Mouse (Mus musculus) midbrain, embryonic 11.5 days (tissue): ENCODE measurements at regions not wholly inside any gene's neighbourhood (a gene's known extent, or its start where the extent isn't known, plus 50 kb on each side); places are given as distances from the start of the nearest gene placed in this dataset.

Experiments used
- ATAC-seq: fragments of 200-750 bp; cut with Nextera tagmentation; 2 replicates; pipeline ENCODE4 v1.8.0; 2017; ENCODE audit warnings: moderate TSS enrichment, moderate library complexity; ENCODE audit not compliant: low FRiP score
- DNase-seq: peaks from one replicate; pipeline ENCODE4 v3.0.0; 2015; ENCODE audit warnings: low spot score; ENCODE audit errors: missing footprints
- H3K27ac ChIP-seq: fragments of 300-500 bp; sonication (generic); 2 replicates; pipeline ENCODE4 v1.5.1; 2014; ENCODE audit warnings: low read depth, low read length
- H3K27me3 ChIP-seq: fragments of 300-500 bp; sonication (generic); 2 replicates; pipeline ENCODE4 v1.6.1; 2014; ENCODE audit warnings: mild to moderate bottlenecking, low read length, moderate library complexity, mixed read lengths; ENCODE audit not compliant: control insufficient read depth, insufficient read depth
- H3K36me3 ChIP-seq: fragments of 300-500 bp; sonication (generic); 2 replicates; pipeline ENCODE4 v1.6.1; 2014; ENCODE audit warnings: mild to moderate bottlenecking, low read length, moderate library complexity, mixed read lengths; ENCODE audit not compliant: control insufficient read depth, insufficient read depth
- H3K4me1 ChIP-seq: fragments of 300-500 bp; sonication (generic); 2 replicates; pipeline ENCODE4 v1.6.1; 2014; ENCODE audit warnings: low read length; ENCODE audit not compliant: control insufficient read depth, insufficient read depth
- H3K4me2 ChIP-seq: fragments of 300-500 bp; sonication (generic); 2 replicates; pipeline ENCODE4 v1.6.1; 2014; ENCODE audit warnings: mild to moderate bottlenecking, moderate library complexity
- H3K4me3 ChIP-seq: fragments of 300-500 bp; sonication (generic); 2 replicates; pipeline ENCODE4 v1.5.1; 2014; ENCODE audit warnings: low read depth, low read length
- H3K9ac ChIP-seq: fragments of 300-500 bp; sonication (generic); 2 replicates; pipeline ENCODE4 v1.6.1; 2014; ENCODE audit warnings: low read length
- H3K9me3 ChIP-seq: fragments of 300-500 bp; sonication (generic); 2 replicates; pipeline ENCODE4 v1.6.1; 2016; ENCODE audit warnings: low read length; ENCODE audit not compliant: control insufficient read depth
- WGBS: fragments of 180-500 bp; shearing (Covaris S2); extraction: QIAGEN DNeasy Blood & Tissue Kit; methylation state at CpG from one replicate; pipeline ENCODE4 v1.1.7; 2014; 5-methylcytosine and 5-hydroxymethylcytosine counted together

DNA sequence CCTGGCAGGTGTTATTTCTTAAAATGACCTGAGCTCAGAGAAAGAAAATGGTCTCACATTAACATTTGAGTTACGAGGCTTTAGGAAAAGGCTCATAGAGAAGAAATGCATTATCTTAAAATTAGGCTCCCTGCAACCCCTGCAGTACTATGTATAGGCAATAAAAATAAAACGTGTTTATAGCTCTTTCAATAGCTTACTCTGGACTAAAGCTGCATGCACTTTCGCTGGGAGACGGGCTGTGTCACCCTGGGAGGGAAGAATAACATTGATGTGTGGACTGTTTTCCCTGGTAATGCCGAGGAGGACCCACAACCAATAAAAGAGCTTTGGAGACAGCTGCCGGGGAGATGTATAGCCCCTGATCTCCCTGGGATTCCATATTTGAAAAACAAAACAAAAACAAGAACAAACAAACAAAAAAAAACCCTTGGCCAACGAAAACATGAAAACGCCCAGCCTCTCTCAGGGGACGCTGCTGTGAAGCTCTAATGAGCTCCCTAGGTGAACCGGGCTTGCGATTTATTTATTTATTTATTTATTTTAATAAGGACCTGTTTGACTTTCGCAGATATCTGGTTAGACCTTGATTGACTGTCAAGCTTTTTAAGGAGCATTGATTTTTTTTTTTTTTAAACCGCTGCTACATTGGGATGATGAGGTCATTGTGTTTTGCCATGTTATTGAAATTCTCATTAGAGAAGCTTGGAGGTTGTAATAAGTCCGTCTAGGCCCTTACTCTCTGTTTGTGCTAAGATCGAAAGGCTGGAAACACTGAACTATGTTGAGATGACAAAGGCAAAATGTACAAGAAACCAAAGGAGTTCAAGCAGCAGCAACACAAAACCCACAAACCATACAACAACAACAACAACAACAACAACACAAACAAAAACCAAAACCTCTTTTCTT lies 228.3 kb upstream of the Slc30a5 start:
- no peak overlapping the region for H3K4me3 ChIP-seq
- no peaks in the 10 kb centered on the region for H3K4me1 ChIP-seq
- H3K9ac ChIP-seq = no peak overlapping the region
- peak overlapping the region; percentile 1; the same call in 1 of the 2 replicates for H3K27ac ChIP-seq
- DNase-seq (no peak), ATAC-seq (no peak)
- no peak overlapping the region for H3K4me2 ChIP-seq
- H3K36me3 ChIP-seq = no peaks in the 10 kb centered on the region
- H3K9me3 ChIP-seq = no peaks in the 10 kb centered on the region
- WGBS = 74% methylated on average over 15 of the region's 15 CpGs
- H3K27me3 ChIP-seq = no peaks in the 10 kb centered on the region

DNA sequence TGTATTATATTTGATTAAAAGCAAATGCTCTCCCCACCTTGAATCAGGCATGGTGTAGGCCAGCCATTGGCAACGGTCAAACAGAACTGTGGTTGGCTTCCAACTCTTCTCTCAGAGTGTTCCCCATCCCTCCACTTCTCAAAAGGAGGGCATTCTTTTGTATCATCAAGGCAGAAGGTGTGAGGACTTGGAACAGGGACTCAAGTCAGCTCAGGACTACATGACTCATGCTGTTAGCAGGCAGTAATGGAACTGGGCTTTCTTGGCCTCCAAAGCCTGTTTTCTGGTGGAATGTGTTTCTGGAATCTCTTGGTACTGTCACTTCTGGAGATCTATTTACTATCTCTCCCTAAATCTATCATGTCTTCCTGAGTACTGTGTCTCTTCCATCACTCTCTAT lies 216.3 kb upstream of the Slc30a5 start:
- Histone ChIP-seq H3K9me3 (no peaks in the 10 kb centered on the region), H3K9ac (no peak overlapping the region), H3K27me3 (no peaks in the 10 kb centered on the region), H3K27ac (no peak overlapping the region), H3K4me2 (no peak overlapping the region), H3K4me1 (no peaks in the 10 kb centered on the region), H3K36me3 (no peaks in the 10 kb centered on the region), H3K4me3 (no peak overlapping the region)
- 79% methylated on average over 1 of the region's 1 CpGs for WGBS
- ATAC-seq (no peak), DNase-seq (no peak)

DNA sequence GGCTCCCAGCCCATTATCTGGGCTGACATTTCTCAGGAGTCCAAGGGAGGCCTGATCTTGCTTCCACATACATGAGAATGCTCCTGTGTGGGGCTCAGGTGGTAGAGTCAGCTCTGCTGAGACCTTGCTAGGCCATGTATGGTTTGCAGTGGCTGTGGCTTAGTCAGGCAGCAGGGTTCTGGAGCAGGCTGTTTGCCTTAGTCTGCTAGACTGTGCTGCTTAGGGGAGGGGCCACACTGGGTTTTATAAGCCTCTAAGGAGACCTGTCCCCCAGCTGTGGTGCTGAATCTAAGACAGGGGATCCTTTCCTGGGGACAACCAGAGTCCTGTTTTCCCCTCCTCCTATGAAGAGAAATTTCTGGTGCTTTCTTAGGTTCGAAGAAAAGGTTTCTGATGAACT lies 199.4 kb upstream of the Slc30a5 start:
- Histone ChIP-seq H3K27ac (no peak overlapping the region), H3K9me3 (no peaks in the 10 kb centered on the region), H3K4me1 (no peaks in the 10 kb centered on the region), H3K4me2 (no peak overlapping the region), H3K4me3 (no peak overlapping the region), H3K27me3 (no peaks in the 10 kb centered on the region), H3K9ac (no peak overlapping the region), H3K36me3 (no peaks in the 10 kb centered on the region)
- WGBS = 73% methylated on average over 1 of the region's 1 CpGs
- ATAC-seq (no peak), DNase-seq (peak; percentile 85)

DNA sequence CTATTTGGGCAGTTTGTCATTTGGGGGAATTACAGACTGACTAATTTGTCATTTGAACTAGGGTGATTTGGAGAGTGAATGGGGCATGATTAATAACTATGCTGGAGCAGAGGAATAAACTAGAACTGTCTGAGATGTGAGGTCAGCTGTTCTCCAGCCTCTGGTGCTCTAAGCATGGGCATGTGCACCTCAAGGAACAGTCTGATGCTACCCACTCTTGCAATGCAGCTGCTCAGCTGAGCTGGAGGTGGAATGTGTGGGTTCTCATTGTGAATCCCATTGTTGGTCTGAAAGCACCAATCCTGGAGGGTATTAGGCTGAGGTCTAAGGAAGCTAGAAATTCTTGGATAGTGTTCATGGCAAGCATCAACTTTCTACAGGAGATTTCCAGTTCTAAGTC lies 192.8 kb upstream of the Slc30a5 start:
- Histone ChIP-seq H3K9ac (no peak overlapping the region), H3K4me3 (no peak overlapping the region), H3K36me3 (no peaks in the 10 kb centered on the region), H3K9me3 (no peaks in the 10 kb centered on the region; the same call in 1 of the 2 replicates), H3K27ac (no peak overlapping the region), H3K4me2 (no peak overlapping the region), H3K27me3 (no peaks in the 10 kb centered on the region), H3K4me1 (no peaks in the 10 kb centered on the region)
- peak; percentile 69 for DNase-seq
- no peak for ATAC-seq

DNA sequence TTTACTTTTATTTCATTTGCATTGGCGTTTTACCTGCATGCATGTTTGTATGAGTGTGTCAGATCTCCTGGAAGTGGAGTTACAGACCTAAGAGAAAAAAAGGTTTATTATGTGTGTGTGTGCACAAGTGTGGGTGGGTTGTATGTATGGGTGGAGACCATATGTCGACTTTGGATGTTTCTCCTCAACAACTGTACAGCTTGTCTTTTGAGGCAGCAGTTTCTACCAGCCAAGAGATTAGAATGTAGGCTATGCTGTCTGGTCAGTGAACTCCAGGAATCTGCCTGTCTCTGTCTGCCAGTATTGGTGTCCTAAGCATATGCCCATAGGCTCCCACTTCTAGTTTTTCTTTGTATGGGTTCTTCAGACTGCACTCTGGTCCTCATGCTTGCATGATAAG lies 192.3 kb upstream of the Slc30a5 start:
- H3K9ac ChIP-seq = no peak overlapping the region

DNA sequence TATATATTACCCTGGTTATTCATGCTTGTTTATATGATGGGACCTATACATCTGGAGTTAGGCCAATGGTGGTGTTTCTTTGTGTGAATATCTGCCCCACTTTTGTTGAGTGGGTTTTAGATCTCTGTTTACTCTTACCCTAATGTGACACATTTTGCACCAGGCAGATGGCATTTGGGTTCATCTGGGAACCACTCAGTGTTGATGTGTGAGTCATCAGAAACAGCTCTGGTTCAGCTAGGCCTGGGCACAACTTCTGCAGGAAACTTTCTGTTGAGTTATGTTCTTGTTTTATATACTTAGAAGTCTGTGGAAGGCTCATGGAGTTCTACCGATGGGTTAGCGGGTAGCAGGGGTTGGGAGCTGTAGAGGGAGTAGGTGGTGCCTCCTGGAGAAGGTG lies 191.7 kb upstream of the Slc30a5 start:
- no peak overlapping the region for H3K9ac ChIP-seq
- H3K9me3 ChIP-seq = no peaks in the 10 kb centered on the region; the same call in 1 of the 2 replicates
- ATAC-seq = no peak
- no peak for DNase-seq
- no peak overlapping the region for H3K4me2 ChIP-seq
- H3K27me3 ChIP-seq = no peaks in the 10 kb centered on the region
- H3K4me1 ChIP-seq = no peaks in the 10 kb centered on the region
- no peaks in the 10 kb centered on the region for H3K36me3 ChIP-seq
- H3K4me3 ChIP-seq = no peak overlapping the region
- 92% methylated on average over 2 of the region's 2 CpGs for WGBS
- H3K27ac ChIP-seq = no peak overlapping the region

More for the DNA sequence above, 192.3 kb upstream of the Slc30a5 start:
- 78% methylated on average over 2 of the region's 2 CpGs for WGBS
- Histone ChIP-seq H3K4me1 (no peaks in the 10 kb centered on the region), H3K4me2 (no peak overlapping the region), H3K27ac (no peak overlapping the region), H3K4me3 (no peak overlapping the region), H3K9me3 (no peaks in the 10 kb centered on the region; the same call in 1 of the 2 replicates), H3K36me3 (no peaks in the 10 kb centered on the region), H3K27me3 (no peaks in the 10 kb centered on the region)
- no peak for ATAC-seq
- DNase-seq = no peak

DNA sequence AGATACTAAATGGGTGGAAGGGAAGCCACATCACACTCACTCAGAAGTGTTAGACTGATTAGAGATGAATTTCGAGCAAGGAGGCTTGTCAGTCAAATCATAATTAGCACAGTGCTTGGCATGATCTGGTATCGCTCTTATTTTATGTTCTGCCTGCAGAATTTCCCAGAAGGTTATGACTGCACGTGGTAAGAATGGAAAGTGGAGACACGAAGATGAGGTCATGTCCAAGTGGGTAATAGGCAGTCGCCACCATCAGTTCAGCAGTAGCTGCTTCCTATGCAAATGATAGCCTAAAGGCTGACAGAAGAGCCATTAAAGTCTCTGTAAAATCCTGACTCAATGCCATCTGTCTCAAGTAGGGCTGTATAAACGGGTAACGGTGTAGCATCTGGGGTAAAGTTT lies 186.0 kb upstream of the Slc30a5 start:
- no peak overlapping the region for H3K4me2 ChIP-seq
- ATAC-seq (0 out of 2 replicates have a peak, but pooled peaks have one; percentile 38), DNase-seq (peak; percentile 17)
- no peaks in the 10 kb centered on the region; the same call in 1 of the 2 replicates for H3K9me3 ChIP-seq
- no peak overlapping the region for H3K4me3 ChIP-seq
- H3K4me1 ChIP-seq = no peaks in the 10 kb centered on the region
- no peak overlapping the region for H3K27ac ChIP-seq
- 81% methylated on average over 7 of the region's 7 CpGs for WGBS
- H3K36me3 ChIP-seq = no peaks in the 10 kb centered on the region
- H3K27me3 ChIP-seq = no peaks in the 10 kb centered on the region
- H3K9ac ChIP-seq = no peak overlapping the region

DNA sequence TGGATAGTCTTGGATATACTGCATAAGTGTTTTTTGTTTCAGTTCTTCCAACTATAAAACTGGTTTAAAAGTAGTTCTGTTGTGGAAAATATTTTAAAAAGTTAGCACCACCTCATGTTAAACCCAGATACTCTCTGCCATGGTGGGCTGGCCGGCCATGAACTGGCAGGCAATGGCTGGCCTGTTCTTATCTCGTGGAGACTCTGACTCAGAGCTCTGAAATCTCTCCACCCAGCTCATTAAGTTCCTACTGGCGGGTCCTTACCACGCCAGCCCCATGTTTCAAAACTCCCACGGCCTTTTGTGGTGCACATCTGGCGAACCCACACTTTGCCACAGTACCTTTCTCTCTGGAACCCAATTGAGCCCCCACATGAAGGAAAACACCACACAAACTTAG lies 183.8 kb upstream of the Slc30a5 start:
- Histone ChIP-seq H3K9ac (no peak overlapping the region), H3K4me3 (no peak overlapping the region), H3K27ac (no peak overlapping the region), H3K36me3 (no peaks in the 10 kb centered on the region), H3K27me3 (no peaks in the 10 kb centered on the region), H3K9me3 (no peaks in the 10 kb centered on the region; the same call in 1 of the 2 replicates), H3K4me1 (no peaks in the 10 kb centered on the region), H3K4me2 (no peak overlapping the region)
- WGBS = 86% methylated on average over 6 of the region's 6 CpGs
- DNase-seq (peak; percentile 21), ATAC-seq (no peak)

DNA sequence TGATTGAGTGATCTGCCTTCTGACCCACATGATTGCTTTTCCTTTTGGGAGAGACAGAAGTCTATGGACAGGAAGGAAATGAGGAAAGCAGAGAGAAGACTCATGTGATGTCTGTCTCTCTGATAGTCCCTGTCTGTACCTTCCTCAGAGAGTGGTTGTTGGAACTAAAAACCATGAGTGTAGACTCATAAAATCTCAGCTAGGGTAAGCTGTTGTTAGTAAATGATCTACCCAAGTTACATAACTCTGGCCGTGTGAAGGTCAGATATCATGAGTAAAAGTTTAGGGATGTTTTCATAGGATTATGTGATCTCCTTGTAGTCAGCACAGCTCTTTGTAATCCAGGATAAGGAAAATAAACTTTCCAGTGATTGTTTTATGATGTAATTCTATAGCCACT lies 183.0 kb upstream of the Slc30a5 start:
- H3K4me1 ChIP-seq = no peaks in the 10 kb centered on the region
- H3K4me2 ChIP-seq = no peak overlapping the region
- no peak for ATAC-seq
- no peaks in the 10 kb centered on the region for H3K36me3 ChIP-seq
- no peak overlapping the region for H3K9ac ChIP-seq
- 78% methylated on average over 1 of the region's 1 CpGs for WGBS
- no peak overlapping the region for H3K4me3 ChIP-seq
- H3K9me3 ChIP-seq = no peaks in the 10 kb centered on the region; the same call in 1 of the 2 replicates
- H3K27me3 ChIP-seq = no peaks in the 10 kb centered on the region
- no peak overlapping the region for H3K27ac ChIP-seq
- peak; percentile 2 for DNase-seq
